Mouse (Mus musculus) spleen, postnatal 14 days (tissue): Measurements from ENCODE around the gene Fam13a.

Experiments used
- DNase-seq, 2 experiments: peaks; one replicate each; pipeline ENCODE4 v3.0.0; 2021 to 2022; ENCODE audit warnings: low spot score in 2 of 2

Gene Fam13a

GRCm38 (mm10) chr6:58933189-58933913, 91.0 kb downstream of the Fam13a start:
- no peak for DNase-seq

- no peak for DNase-seq
These were observed 91.7 kb downstream of the Fam13a start for GRCm38 (mm10) chr6:58932515-58933188.

DNA sequence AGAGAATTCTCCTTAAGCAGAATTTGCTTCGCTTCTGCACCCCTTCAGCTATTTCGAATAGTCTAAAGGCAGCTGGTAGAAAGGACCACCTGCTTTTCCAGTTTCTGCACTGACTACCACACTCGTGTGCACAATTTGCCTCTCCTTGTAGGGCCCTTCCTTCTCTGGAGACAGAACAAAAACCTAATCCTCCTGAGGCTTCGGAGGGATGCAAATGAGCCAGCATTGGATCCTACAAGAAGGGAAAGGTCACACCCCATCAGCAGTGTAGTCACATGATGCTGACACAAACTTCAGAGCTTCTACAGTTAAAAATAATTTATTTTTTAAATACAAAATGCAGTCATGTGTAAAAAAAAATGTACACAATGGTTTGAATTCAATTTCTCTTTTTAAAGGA, 93.2 kb downstream of the Fam13a start:
- DNase-seq = no peak

DNA sequence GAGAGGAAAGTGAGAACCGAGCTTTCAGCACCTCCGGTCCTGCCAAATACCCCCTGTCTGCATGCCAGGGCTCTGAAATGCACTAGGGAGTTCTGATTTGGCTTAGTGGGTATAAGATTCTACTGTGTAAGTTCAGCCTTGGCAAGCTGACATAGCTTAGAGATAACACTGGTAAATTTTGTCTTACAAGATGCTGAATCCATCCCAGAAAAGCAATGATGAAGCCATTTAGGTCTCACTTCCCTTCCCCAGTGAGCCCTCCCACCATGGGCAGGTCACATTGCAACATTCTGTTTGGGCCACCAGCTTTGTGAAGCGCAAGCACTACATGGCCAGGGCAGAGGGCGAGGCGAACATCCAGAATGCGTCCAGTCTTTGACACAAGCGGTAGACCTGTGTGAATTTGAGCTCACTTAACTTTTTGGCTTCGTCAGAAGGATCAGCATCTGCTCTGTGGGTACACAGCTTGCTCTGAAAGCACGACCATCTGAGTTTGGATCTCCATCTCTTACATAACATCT, 94.4 kb downstream of the Fam13a start:
- DNase-seq = no peak

DNA sequence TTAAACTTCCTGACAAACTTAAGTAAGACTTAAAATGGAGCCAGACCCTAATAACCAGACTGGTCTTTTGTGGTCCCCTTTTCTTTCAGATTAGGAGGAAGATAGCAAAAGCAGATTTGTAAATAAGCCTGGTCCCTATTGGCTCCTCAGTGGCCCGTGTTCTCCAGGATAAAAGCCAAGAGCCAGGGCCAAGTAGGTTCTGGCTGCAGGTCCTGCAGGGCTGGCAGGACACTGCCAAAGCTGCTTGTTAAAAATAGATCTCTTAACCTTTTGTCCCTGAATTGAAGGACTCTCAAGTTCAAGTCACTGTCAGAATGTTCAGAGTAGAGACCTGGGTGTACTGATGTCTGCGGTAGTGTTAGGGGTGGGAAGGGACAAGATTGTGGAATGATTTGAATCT, 96.5 kb downstream of the Fam13a start:
- no peak for DNase-seq

- no peak for DNase-seq
These were observed 101.8 kb downstream of the Fam13a start for GRCm38 (mm10) chr6:58922511-58922910.

DNA sequence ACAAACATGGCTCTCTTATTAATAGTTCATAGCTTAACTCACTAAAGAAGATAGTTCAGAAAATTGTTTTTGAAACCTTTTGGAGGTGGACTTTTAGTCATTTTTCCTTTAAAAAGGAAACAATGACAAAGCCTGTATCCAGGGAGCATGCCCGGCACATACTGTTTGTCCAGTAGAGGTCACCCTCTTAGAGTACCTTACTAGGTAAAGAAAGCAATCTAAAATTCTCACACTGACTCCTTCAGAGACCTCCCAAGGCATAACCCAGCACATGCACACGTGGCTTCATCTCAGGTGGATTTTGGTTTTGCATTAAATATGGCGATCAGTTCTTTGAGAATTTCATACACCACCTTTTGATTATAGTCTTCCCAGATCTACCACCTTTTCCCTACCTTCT, 102.7 kb downstream of the Fam13a start:
- DNase-seq = no peak

GRCm38 (mm10) chr6:58920735-58921134, 103.6 kb downstream of the Fam13a start:
- no peak for DNase-seq

DNA sequence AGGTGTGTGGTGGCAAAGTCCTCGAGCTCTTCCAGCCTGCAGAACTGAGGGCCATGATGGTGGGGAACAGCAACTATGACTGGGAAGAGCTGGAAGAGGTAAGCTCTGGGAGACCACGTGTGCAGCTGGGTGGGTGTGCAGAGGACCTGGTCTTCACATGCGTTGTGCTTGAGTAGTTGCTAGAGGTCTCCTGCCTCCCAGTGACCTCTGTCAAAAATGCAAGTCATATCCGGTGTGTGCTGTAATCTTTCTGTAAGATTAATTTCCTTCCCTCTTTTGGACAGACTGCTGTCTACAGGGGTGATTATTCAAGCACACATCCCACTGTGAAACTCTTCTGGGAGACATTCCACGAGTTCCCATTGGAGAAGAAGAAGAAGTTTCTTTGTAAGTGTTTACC, 107.9 kb downstream of the Fam13a start:
- DNase-seq = no peak

GRCm38 (mm10) chr6:58913971-58914370, 110.4 kb downstream of the Fam13a start:
- DNase-seq = no peak

GRCm38 (mm10) chr6:58913551-58913950, 110.8 kb downstream of the Fam13a start:
- no peak for DNase-seq

DNA sequence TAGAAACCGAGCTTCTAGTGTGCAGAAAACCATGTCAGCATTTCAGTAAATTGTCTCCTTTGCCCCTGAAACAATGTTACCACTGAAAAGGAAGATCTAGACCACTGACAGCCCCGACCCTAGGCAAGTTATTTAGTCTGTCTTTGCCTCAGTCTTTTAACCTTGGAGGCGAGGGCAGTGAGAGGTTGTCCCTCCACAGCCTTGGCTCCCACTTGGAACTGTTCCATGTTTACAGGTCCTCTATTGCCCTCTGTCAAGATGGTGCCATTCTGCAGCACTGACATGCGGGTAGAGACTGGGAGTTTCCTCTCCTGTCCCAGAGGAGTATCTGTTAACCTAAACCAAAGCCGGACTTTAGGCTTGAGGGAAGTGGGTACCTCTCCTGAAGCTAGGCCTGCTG, 111.5 kb downstream of the Fam13a start:
- no peak for DNase-seq

DNA sequence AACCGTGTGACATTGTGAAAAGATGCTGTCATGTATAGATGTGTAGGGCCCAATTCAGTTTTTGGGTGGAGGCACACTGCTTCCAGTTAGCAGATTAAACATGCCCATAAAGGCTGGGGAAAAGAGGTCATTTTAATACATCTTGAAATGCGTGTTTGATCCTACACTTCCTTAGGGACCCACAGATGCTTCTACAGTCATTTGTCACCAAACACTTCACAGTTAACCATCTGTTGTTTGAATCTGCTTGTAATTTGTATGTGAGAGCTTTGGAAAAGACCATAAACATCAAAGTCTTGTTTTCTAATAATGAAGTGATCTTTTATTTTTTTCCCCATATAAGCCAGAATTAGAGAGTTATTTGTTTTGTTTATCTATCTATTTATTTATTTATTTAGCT, 116.6 kb downstream of the Fam13a start:
- DNase-seq = no peak

DNA sequence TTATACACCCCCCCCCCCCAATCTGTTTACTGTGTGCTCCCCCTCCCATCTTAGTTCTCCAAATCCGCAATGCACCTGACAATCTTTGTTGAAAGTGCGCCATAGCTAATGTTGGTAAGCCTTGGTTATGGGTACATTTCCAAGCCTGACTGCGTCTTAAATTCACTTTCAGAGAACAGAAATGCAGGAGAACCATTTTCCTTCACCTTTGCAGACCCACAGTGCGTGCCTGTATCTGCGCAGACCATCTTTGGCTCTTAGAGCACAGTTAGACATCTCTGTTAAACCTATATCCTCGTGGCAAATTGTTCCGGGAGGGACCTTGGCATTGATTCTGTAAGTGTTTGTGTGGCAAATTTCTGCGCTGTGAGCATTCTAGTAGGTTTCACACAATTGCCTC, 117.0 kb downstream of the Fam13a start:
- no peak for DNase-seq

DNA sequence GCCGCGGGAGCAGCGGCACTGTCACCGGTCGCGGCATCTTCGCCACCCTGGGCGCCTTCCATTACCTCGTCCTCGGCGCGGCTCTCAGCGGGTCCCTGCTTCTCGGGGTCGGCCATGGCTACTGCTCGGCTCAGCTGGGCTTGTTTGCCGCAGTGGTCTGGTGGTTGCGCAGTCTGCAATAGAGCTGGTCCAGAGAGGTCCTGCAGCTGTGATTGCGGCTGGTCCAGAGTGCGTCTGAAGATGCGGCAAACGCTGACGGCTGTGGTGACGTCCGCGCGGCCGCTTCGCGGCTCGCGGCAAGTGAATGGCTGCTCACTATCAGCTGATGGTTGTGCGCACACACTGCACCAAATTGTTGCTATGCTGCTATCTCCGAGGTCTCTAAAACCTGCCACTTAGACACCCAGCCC, 117.5 kb downstream of the Fam13a start, which contains the start of gene Nap1l5:
Gene Nap1l5, minus strand, starts transcription at position 225 of the 410 bp plus-strand sequence.
- no peak for DNase-seq

DNA sequence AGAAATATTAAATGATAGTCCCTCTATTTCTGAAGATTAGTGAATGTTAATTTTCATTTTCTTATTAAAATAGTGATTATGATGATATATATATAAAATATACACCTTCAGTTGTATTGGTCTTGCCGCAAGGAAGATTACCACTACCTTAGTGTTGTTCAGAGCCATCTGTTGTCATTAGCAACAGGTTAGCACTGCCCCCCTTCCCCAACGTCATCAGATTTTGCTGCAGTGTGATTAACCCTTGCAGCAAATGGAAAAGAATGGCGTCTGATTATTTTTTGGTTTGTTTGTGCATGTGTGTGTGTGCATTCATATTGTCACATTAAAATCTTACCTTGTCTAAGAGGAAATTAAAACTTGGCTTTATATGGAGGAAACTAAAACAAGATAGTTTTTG, 119.8 kb downstream of the Fam13a start:
- DNase-seq = no peak

DNA sequence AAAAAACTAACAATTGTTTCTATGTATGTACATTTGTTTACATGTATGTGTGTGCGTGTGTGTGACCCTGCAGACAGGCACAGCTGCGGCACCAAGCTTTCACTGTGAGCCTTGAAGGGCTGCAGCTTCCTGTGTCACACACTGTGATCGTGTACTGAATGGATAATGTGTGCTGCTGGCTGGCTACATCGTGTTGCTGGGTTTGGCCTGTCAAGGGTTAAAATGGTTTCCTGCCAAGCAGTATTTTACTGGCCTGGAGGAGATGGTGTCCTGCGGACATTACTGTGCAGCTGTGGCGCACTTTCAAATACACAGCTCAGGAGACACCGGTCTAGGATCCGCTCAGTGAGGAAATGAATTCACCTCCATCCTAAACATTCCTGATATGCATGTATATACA, 121.2 kb downstream of the Fam13a start:
- DNase-seq = no peak

DNA sequence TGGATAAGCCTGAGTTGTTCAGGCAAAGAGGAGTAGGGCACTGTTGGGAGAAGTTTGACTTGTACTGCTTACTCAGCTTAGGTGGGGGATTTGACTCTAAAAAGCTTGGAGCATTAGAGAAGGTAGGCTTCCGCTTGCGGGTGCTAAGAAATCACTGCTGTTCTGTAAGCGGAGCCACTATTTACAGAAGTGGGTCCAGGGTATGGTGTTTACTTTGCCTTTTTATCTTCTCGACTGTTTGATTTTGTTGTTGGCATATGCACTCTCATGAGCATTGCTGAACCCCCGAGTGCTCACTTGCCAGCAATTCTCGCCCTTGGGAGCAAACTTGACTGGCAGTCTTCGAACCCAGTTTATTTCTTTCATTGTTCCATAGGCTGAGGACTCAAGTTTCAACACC, 123.8 kb downstream of the Fam13a start:
- DNase-seq = no peak

DNA sequence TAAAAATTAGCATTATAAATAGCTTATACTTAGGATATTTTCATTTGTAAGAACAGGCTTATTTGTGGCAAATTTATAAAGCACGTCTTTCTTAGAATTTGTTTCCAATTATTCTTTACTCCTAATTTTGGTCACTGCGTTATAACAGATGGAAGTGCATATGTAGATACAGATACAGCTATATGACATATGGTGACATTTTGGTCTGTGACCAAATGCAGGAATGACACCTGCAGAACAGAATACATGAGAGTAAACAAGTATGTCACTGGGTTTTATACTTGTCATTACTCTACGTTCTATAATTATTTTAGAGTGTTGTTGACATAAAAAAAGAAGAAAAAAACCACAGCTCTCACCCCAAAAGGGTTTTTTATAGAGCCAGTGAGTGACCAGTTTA, 125.3 kb downstream of the Fam13a start:
- no peak for DNase-seq

DNA sequence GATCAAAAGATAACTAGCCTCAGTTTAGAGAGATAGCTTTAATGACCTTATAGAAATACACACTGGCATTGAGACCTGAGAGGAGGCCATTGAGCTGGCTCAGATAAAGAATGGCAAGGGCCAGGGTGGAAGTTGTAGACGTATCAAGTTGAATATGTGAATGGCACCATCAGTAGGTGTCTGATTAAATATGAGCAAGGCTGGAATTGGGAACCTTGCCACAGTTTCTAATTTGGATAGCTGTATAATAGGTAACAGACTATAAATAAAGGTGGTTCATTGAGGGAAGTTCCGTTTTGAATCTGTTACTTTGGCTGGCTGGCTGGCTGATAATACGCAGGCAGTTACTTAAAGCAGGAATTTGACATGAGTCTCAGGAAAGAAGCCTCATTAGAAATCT, 127.7 kb downstream of the Fam13a start:
- no peak for DNase-seq

GRCm38 (mm10) chr6:58894994-58895393, 129.4 kb downstream of the Fam13a start:
- DNase-seq = no peak

GRCm38 (mm10) chr6:58893307-58893706, 131.0 kb downstream of the Fam13a start:
- DNase-seq = no peak

GRCm38 (mm10) chr6:58889917-58890316, 134.4 kb downstream of the Fam13a start:
- DNase-seq = no peak
